15 mouse cellular contexts compared by ENCODE assay signal in genomic region chr15:86582240-86583090, GRCm38 (mm10).
A peak's percentile ranks its signal among the peaks of the same experiment; 100 is the strongest.
DNase-seq lines count a peak whose midpoint lies in the region; ATAC-seq lines count a peak whose summit lies in the region.
"Had no signal": no experiment of that assay in that cellular context is flagged by ENCODE, and none has a peak within 500 bp of the region (broad histone marks: within the 10 kb centered on the region; RNA-seq: fewer than 3 reads in every experiment).

No protein-coding gene starts in this region.

- ATAC-seq in midbrain, embryonic 15.5 days (replicated peaks): no peak

- WGBS in midbrain, embryonic 10.5 days: 84% methylated on average over 7 of the region's 7 CpGs
- 84% methylated on average over 7 of the region's 7 CpGs for WGBS in midbrain, embryonic 15.5 days
- WGBS in heart, embryonic 10.5 days: 67% methylated on average over 7 of the region's 7 CpGs

- peak; percentile 22 for DNase-seq in adrenal gland, adult 2 months
- DNase-seq in adrenal gland, postnatal 36 days: no peak
- DNase-seq in midbrain, embryonic 10.5 days (ENCODE audit: low spot score): no peak
- DNase-seq in heart, embryonic 10.5 days (ENCODE audit: low spot score): peak; percentile 86
- DNase-seq in lung, postnatal 36 days: peak; percentile 48
- DNase-seq in c-Kit-positive CD71-positive TER-119-positive erythroid progenitor cells, embryonic 14.5 days (ENCODE audit: low spot score): no peak
- DNase-seq in right cerebral cortex, postnatal 36 days (ENCODE audit: low spot score in 2 of 2): no peak
- DNase-seq: adrenal gland, postnatal 10 days; gastrocnemius, postnatal 14 days; layer of hippocampus, adult 9-11 months; right cerebral cortex, adult 18-20 months had no signal

- no peaks in the 10 kb centered on the region for H3K9me3 ChIP-seq in midbrain, embryonic 10.5 days (replicated peaks)
- H3K9me3 ChIP-seq in midbrain, embryonic 15.5 days: no peaks in the 10 kb centered on the region
- H3K9me3 ChIP-seq in heart, embryonic 10.5 days: no peaks in the 10 kb centered on the region
- H3K9me3 ChIP-seq: forebrain, embryonic 12.5 days had no signal

- 0 out of 2 replicates have a peak, but pooled peaks cover 3% of the 10 kb centered on the region for H3K4me1 ChIP-seq in midbrain, embryonic 10.5 days
- no peaks in the 10 kb centered on the region for H3K4me1 ChIP-seq in midbrain, embryonic 15.5 days
- peaks cover 14% of the 10 kb centered on the region for H3K4me1 ChIP-seq in heart, embryonic 10.5 days
- H3K4me1 ChIP-seq: forebrain, embryonic 12.5 days had no signal

- H3K27me3 ChIP-seq in midbrain, embryonic 10.5 days (ENCODE audit: low read depth, poor library complexity, severe bottlenecking): peaks cover 32% of the 10 kb centered on the region
- H3K27me3 ChIP-seq in midbrain, embryonic 15.5 days (replicated peaks): no peaks in the 10 kb centered on the region
- H3K27me3 ChIP-seq in heart, embryonic 10.5 days (ENCODE audit: insufficient read depth, poor library complexity, severe bottlenecking): peaks cover 56% of the 10 kb centered on the region
- H3K27me3 ChIP-seq: forebrain, embryonic 12.5 days had no signal

- no peak overlapping the region for H3K9ac ChIP-seq in midbrain, embryonic 15.5 days
- H3K9ac ChIP-seq: forebrain, embryonic 12.5 days had no signal

- no peaks in the 10 kb centered on the region for H3K36me3 ChIP-seq in midbrain, embryonic 10.5 days
- H3K36me3 ChIP-seq in midbrain, embryonic 15.5 days (replicated peaks): no peaks in the 10 kb centered on the region
- H3K36me3 ChIP-seq in heart, embryonic 10.5 days: no peaks in the 10 kb centered on the region
- H3K36me3 ChIP-seq: forebrain, embryonic 12.5 days had no signal

- peak overlapping the region; percentile 39; the same call in 1 of the 2 replicates for H3K27ac ChIP-seq in midbrain, embryonic 10.5 days (replicated peaks)
- no peak overlapping the region for H3K27ac ChIP-seq in midbrain, embryonic 15.5 days
- H3K27ac ChIP-seq in heart, embryonic 10.5 days: no peak overlapping the region
- H3K27ac ChIP-seq: forebrain, embryonic 12.5 days; kidney, postnatal 0 days had no signal

- H3K4me3 ChIP-seq in midbrain, embryonic 10.5 days: no peak overlapping the region
- H3K4me3 ChIP-seq in midbrain, embryonic 15.5 days: no peak overlapping the region
- H3K4me3 ChIP-seq in heart, embryonic 10.5 days: no peak overlapping the region
- H3K4me3 ChIP-seq: forebrain, embryonic 12.5 days had no signal

- H3K4me2 ChIP-seq in midbrain, embryonic 15.5 days: no peak overlapping the region
- H3K4me2 ChIP-seq: forebrain, embryonic 12.5 days; liver, embryonic 11.5 days had no signal

Comparison
In these comparisons a context has a peak if more than half of its experiments do, and no peak if none do; other contexts are left out.
1. DNase-seq: peak in adrenal gland, adult 2 months (single experiment), heart, embryonic 10.5 days (single experiment) and lung, postnatal 36 days (single experiment); none in adrenal gland, postnatal 36 days (0 of 2), midbrain, embryonic 10.5 days (single experiment), c-Kit-positive CD71-positive TER-119-positive erythroid progenitor cells, embryonic 14.5 days (single experiment) and right cerebral cortex, postnatal 36 days (0 of 2).